Mouse (Mus musculus): Measurements from ENCODE around the gene Asb9. TPM values are rescaled to one million over a fixed set of nuclear protein-coding genes. Genes with fewer than 3 reads are reported as not detected.

Asb9 gene
- total RNA-seq (2014; fragmentation: Nextera tagmentation) (not detected in 2 replicates), total RNA-seq (2017) (not detected in 2 replicates), polyA plus RNA-seq (2012) (not detected in 2 replicates)

DNA sequence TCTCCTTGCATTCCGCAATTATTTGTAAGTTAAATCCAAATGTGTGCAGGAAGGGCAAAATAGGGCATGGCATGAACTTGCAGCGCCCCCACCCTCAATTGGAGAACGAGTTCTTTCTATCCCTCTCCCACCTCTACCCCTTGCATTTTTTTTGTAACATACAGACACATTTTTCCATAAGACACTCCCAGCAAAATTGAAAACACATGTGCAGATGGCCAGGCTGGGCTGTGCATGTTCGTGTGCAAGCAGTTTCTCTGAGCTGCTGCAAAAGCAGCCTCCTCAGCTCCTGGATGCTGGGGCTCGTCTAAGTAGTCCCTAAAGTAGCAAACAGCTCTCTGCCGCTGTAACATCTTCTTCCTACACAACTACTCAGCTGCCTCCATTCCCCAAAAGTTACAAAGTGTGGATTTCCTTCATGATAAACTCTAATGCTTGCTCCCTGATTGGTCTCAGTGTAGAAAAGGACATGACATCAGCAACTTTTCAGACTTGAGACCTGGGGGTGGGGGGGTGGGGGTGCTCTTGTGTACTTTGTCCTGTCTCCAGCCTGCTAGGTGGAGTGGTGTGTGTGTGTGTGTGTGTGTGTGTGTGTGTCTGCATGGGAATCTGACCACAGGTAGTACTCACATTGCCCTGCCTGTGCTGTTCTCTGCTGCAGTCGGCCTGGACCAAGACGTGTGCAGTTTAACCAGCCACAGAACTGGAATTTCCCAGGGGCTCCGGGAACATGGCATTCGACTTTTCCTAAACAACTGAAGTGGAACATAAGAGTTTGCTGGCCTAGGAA, at the start of gene Asb9:
Gene Asb9, plus strand, starts transcription at position 619 of the 790 bp plus-strand sequence.
- Histone ChIP-seq H3K4me3 (ENCODE audit: low read depth, low read length) (no peak within 1 kb of the TSS), H3K27me3 (ENCODE audit: insufficient read depth, low read length) (no peaks in the 10 kb centered on the region), H3K9me3 (replicated peaks) (no peaks in the 10 kb centered on the region), H3K4me1 (ENCODE audit: insufficient read depth, low read depth, low read length) (no peaks in the 10 kb centered on the region), H3K36me3 (replicated peaks) (no peaks in the 10 kb centered on the region)
- no peak for ATAC-seq (ENCODE audit: extremely low read depth, insufficient number of reproducible peaks, low FRiP score, poor library complexity, severe bottlenecking)
- TF ChIP-seq GATA1 (IDR thresholded peaks at IDR 0.05; ENCODE audit: borderline replicate concordance, low read length) (no peak), POLR2AphosphoS5 (IDR thresholded peaks at IDR 0.05; ENCODE audit: insufficient replicate concordance, low read depth, low read length) (no peak), TAL1 (conservative IDR thresholded peaks at IDR 0.05; ENCODE audit: low read depth, low read length) (no peak), GATA2 (IDR thresholded peaks at IDR 0.05; ENCODE audit: borderline replicate concordance, low read depth, low read length) (no peak), CTCF (IDR thresholded peaks at IDR 0.05; ENCODE audit: low read depth, low read length) (no peak)
- DNase-seq (ENCODE audit: low spot score): no peak

DNA sequence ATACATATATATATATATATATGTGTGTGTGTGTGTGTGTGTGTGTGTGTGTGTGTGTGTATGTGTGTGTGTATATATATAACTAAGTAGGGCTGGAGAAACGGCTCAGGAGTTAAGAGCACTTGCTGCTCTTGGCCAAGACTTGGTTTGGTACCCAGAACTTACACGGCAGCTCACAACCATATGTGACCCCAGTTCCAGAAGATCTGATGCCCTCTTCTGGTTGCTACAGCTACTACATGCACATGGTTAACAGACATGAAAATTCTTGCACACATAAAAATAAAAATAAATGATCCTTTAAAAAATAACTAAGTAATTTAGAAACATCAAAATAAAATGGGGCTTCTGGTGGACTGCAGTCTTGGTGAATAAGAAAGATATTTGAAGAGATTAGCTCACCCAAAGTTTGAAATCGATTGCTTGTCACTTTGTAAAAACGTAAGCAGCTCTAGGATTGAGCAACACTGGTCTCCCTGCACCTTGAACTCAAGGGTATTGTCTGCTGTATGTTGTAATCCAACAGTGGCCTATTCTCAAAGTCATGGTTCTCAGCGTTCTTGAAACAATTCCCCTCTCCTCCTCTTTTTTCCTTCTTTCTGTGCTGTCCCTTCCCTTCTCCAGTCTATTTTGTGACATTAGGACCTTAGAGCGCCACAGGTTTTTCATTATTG, 46.8 kb upstream of the Asb9 start:
- TF ChIP-seq POLR2AphosphoS5 (IDR thresholded peaks at IDR 0.05; ENCODE audit: insufficient replicate concordance, low read depth, low read length) (no peak), GATA1 (IDR thresholded peaks at IDR 0.05; ENCODE audit: borderline replicate concordance, low read length) (no peak), GATA2 (IDR thresholded peaks at IDR 0.05; ENCODE audit: borderline replicate concordance, low read depth, low read length) (no peak), TAL1 (conservative IDR thresholded peaks at IDR 0.05; ENCODE audit: low read depth, low read length) (no peak), CTCF (IDR thresholded peaks at IDR 0.05; ENCODE audit: low read depth, low read length) (no peak)
- ATAC-seq (ENCODE audit: extremely low read depth, insufficient number of reproducible peaks, low FRiP score, poor library complexity, severe bottlenecking) (no peak), DNase-seq (ENCODE audit: low spot score) (no peak)
- Histone ChIP-seq H3K27me3 (ENCODE audit: insufficient read depth, low read length) (peaks cover 3% of the 10 kb centered on the region; the same call in 1 of the 2 replicates), H3K9me3 (replicated peaks) (no peaks in the 10 kb centered on the region), H3K4me1 (ENCODE audit: insufficient read depth, low read depth, low read length) (no peaks in the 10 kb centered on the region), H3K4me3 (ENCODE audit: low read depth, low read length) (no peak overlapping the region), H3K36me3 (replicated peaks) (no peaks in the 10 kb centered on the region)

DNA sequence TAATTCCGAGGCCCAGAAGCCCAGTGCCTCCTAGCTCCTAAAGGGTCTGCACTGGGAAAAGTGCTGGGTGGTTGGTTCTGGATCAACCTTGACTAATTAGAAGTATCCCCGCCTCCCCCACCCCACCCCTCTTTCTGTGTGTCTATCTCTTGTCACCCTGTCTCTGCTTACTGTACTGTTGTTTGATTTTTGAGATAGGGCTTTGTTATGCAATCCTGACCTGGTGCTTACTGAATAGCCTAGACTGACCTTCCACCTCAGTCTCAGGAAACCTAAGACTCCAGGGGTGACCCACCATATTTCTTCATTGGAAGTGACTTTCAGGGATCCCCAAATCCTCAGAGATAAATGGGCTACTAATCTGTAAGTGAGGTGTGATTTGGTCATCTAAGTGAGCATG, 3.9 kb upstream of the Asb9 start:
- Histone ChIP-seq H3K27me3 (ENCODE audit: insufficient read depth, low read length) (no peaks in the 10 kb centered on the region), H3K4me1 (ENCODE audit: insufficient read depth, low read depth, low read length) (no peaks in the 10 kb centered on the region), H3K36me3 (replicated peaks) (no peaks in the 10 kb centered on the region), H3K9me3 (replicated peaks) (no peaks in the 10 kb centered on the region), H3K4me3 (ENCODE audit: low read depth, low read length) (no peak overlapping the region)
- ATAC-seq (ENCODE audit: extremely low read depth, insufficient number of reproducible peaks, low FRiP score, poor library complexity, severe bottlenecking) (no peak), DNase-seq (ENCODE audit: low spot score) (no peak)
- TF ChIP-seq POLR2AphosphoS5 (IDR thresholded peaks at IDR 0.05; ENCODE audit: insufficient replicate concordance, low read depth, low read length): no peak

DNA sequence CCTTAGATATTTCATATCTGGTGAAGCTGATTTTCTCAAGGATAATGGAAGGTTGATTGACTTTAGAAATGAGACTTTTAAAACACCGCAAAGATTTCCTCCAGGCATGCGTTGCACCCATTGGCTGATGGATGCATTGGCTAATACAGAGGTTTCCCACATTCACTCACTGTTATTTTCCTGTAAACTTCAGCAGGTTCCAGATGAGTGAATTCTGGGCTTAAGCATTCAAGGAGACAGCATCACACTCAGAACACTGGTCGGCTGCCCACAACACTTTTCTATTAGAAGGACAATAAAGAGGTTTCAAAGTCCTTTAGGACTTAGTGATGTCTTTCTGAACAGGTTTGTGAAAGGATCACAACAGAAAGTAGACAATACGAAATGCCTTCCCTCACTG, 941 bp downstream of the Asb9 start:
- no peak overlapping the region for H3K4me3 ChIP-seq (ENCODE audit: low read depth, low read length)
- no peaks in the 10 kb centered on the region for H3K36me3 ChIP-seq (replicated peaks)
- no peaks in the 10 kb centered on the region for H3K9me3 ChIP-seq (replicated peaks)
- DNase-seq (ENCODE audit: low spot score) (no peak), ATAC-seq (ENCODE audit: extremely low read depth, insufficient number of reproducible peaks, low FRiP score, poor library complexity, severe bottlenecking) (no peak)
- H3K27me3 ChIP-seq (ENCODE audit: insufficient read depth, low read length): no peaks in the 10 kb centered on the region
- TF ChIP-seq CTCF (IDR thresholded peaks at IDR 0.05; ENCODE audit: low read depth, low read length) (no peak), GATA1 (IDR thresholded peaks at IDR 0.05; ENCODE audit: borderline replicate concordance, low read length) (no peak), GATA2 (IDR thresholded peaks at IDR 0.05; ENCODE audit: borderline replicate concordance, low read depth, low read length) (no peak), POLR2AphosphoS5 (IDR thresholded peaks at IDR 0.05; ENCODE audit: insufficient replicate concordance, low read depth, low read length) (no peak), TAL1 (conservative IDR thresholded peaks at IDR 0.05; ENCODE audit: low read depth, low read length) (no peak)
- no peaks in the 10 kb centered on the region for H3K4me1 ChIP-seq (ENCODE audit: insufficient read depth, low read depth, low read length)

DNA sequence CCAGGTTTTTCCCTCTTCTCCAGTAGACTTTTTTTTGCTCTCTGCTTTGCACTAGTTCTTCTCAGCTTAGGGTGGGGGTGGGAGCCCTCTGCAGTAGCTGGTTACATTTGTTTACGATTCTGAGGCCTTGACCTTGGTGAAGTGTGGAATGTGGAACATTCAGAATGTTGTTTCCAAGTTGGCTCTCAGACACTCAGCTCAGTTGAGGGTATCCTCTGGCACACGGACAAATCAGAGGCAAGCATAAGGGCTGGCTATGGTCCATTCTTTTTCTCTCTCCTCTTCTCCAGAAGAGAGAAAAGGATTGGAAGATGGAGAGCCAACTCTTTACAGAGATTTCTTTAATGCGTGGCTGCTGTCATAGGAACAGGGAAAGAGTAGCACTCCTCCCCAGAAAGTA, 2.6 kb downstream of the Asb9 start:
- ATAC-seq (ENCODE audit: extremely low read depth, insufficient number of reproducible peaks, low FRiP score, poor library complexity, severe bottlenecking) (no peak), DNase-seq (ENCODE audit: low spot score) (no peak)

DNA sequence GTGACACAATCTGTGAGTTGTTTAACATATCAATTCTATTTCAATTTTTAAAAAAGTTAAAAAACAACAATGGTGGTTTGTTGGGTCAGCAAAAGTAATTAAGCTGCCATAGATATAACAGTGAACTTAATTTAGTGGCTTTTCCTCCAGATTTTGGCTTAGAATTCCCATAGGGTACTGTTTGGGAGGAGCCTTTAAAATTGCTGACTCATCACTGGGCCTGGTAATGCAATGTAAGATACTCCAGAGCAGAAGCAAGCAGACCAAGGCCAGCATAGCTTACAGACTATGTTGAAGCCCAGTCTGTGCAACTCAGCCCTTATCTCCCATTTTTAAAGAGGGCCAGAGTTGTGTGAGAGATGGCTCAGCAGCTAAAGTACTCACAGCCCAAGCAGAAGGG, 16.0 kb downstream of the Asb9 start:
- no peak for TF ChIP-seq TAL1 (conservative IDR thresholded peaks at IDR 0.05; ENCODE audit: low read depth, low read length)
- TF ChIP-seq GATA1 (IDR thresholded peaks at IDR 0.05; ENCODE audit: borderline replicate concordance, low read length): no peak
- no peak for TF ChIP-seq POLR2AphosphoS5 (IDR thresholded peaks at IDR 0.05; ENCODE audit: insufficient replicate concordance, low read depth, low read length)
- no peak for TF ChIP-seq CTCF (IDR thresholded peaks at IDR 0.05; ENCODE audit: low read depth, low read length)
- no peak for TF ChIP-seq GATA2 (IDR thresholded peaks at IDR 0.05; ENCODE audit: borderline replicate concordance, low read depth, low read length)
- no peak for DNase-seq (ENCODE audit: low spot score)
- ATAC-seq (ENCODE audit: extremely low read depth, insufficient number of reproducible peaks, low FRiP score, poor library complexity, severe bottlenecking): no peak
- no peaks in the 10 kb centered on the region for H3K27me3 ChIP-seq (ENCODE audit: insufficient read depth, low read length)
- H3K4me1 ChIP-seq (ENCODE audit: insufficient read depth, low read depth, low read length): no peaks in the 10 kb centered on the region
- H3K4me3 ChIP-seq (ENCODE audit: low read depth, low read length): no peak overlapping the region
- no peaks in the 10 kb centered on the region for H3K36me3 ChIP-seq (replicated peaks)
- H3K9me3 ChIP-seq (replicated peaks): no peaks in the 10 kb centered on the region

More for the DNA sequence above, 2.6 kb downstream of the Asb9 start:
- no peaks in the 10 kb centered on the region for H3K4me1 ChIP-seq (ENCODE audit: insufficient read depth, low read depth, low read length)
- TF ChIP-seq TAL1 (conservative IDR thresholded peaks at IDR 0.05; ENCODE audit: low read depth, low read length) (no peak), POLR2AphosphoS5 (IDR thresholded peaks at IDR 0.05; ENCODE audit: insufficient replicate concordance, low read depth, low read length) (no peak), GATA1 (IDR thresholded peaks at IDR 0.05; ENCODE audit: borderline replicate concordance, low read length) (no peak), CTCF (IDR thresholded peaks at IDR 0.05; ENCODE audit: low read depth, low read length) (no peak), GATA2 (IDR thresholded peaks at IDR 0.05; ENCODE audit: borderline replicate concordance, low read depth, low read length) (no peak)
- H3K27me3 ChIP-seq (ENCODE audit: insufficient read depth, low read length): no peaks in the 10 kb centered on the region
- H3K36me3 ChIP-seq (replicated peaks): no peaks in the 10 kb centered on the region
- no peaks in the 10 kb centered on the region for H3K9me3 ChIP-seq (replicated peaks)
- H3K4me3 ChIP-seq (ENCODE audit: low read depth, low read length): no peak overlapping the region
